Mouse (Mus musculus) adrenal gland, postnatal 25 days (tissue): ENCODE measurements at regions not wholly inside any gene's neighbourhood (a gene's known extent, or its start where the extent isn't known, plus 50 kb on each side); places are given as distances from the start of the nearest gene placed in this dataset.

ENCODE experiments used
- DNase-seq: peaks from one replicate; pipeline ENCODE4 v3.0.0; 2021; ENCODE audit warnings: mixed read lengths

DNA sequence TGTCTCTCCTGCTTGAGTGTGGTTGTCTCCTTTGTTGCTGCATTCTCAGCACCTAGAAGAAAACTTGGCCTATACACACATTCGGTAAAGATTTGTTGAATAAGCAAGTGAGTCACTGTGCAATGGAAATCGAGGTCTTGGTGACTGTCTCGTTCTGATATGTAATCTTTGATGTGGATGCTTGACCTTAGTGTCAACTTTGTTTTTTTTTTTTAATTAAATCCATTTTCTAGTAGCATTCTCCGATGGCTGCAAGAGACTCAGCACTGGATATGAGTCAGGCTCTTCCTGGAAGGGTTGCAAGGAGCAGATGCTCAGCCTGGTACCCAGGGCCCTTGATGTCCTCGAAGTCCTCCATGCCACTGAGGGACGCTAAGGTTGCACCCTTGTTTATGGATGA is 50.9 kb upstream of the Ampd3 start:
- DNase-seq = no peak
